Mouse (Mus musculus): Measurements from ENCODE around the gene Ugt1a7c.
"Not testable (repeated sequence)": the region's sequence is repeated elsewhere in the genome, so short reads cannot be mapped to it uniquely, and the experiment has no call there.

The Ugt1a7c gene

DNA sequence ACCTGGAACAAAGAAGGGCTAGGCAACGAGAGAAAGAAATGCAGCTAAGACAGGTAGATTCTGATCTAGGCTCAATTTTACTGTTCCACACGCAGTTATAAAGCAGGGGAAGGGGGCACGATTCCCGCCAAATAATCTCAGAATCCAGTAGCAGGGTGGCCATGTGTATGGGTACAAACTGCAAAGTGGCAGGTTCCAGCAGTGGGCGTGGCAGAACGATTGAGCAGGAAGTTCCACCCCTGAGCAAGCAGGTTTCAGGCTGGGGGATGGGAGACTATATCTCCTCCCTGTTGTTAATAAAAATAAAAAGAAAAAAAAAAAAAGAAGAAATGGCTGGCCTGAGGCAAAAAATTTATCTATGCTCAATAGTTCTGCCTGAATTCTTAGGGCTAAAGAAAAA is 17.9 kb downstream of the Ugt1a7c start:
- not testable (repeated sequence) for DNase-seq (ENCODE audit: low read depth, low spot score)

- not testable (repeated sequence) for DNase-seq (ENCODE audit: low read depth, low spot score)
Observed at GRCm38 (mm10) chr1:88120550-88120949, 25.7 kb downstream of the Ugt1a7c start.

DNA sequence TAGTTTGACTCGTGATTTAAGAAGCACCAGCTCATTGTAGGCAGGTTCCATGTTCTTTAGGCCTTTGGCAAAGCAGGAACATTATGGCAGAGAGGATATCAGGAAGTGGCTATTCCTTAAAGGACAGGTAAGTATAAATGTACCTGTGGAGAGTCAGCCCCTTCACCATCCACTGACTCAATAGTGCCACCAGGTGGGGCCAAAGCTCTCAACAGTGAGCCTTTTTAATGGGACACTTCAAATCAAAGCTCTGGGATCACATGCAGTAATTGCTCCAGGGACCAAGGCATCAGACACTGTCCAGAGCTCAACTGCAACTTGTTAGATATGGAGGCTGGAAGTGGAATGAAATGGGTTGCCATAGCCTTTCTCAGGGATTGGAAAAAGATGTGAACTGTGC is 26.7 kb downstream of the Ugt1a7c start:
- not testable (repeated sequence) for DNase-seq (ENCODE audit: low read depth, low spot score)

DNA sequence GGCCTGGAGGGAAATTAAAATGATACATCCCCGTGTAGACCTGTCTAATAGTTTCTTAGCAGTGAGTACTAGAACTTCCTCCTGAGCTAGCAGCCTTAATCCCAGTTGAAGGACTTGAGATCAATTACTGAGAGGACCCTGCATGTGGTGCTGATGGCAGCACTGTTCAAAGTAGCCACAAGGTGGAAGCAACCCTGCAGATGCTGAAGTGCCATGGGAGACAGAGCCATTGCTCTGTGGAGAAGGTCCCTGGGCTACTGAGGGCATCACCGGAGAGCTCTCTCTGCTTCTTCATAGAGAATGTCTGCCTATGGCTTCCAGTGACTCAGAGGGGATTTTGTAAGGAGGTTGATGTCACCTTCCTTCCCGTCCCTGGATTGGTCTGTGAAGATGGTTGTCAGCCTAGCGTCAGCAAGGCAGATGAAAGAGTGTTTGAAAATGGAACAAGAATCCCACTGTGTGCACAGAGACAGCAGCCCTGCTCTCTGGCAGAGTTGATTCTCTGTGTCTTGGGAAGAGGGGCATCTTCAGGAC is 31.0 kb downstream of the Ugt1a7c start:
- DNase-seq (ENCODE audit: low read depth, low spot score): not testable (repeated sequence)

GRCm38 (mm10) chr1:88129091-88129490 is 34.2 kb downstream of the Ugt1a7c start:
- not testable (repeated sequence) for DNase-seq (ENCODE audit: low read depth, low spot score)

DNA sequence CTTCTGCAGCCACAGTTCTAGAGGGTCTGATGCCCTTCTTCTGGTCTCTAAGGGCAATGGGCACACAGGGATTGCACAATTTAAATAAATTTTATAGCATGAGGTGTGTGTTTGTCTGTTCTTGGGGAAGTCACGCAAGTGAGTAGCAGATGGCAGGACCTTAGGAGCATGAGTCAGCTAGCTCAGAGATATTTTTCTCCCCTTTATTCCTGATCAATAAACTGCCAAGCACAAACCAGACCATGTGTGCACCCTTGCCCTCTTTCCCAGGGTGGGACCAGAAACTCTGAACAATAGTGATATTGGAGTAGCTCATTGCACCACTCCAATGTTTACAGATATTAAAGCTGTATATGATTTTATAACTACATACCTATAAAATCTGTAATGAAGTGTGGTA is 35.4 kb downstream of the Ugt1a7c start:
- not testable (repeated sequence) for DNase-seq (ENCODE audit: low read depth, low spot score)

DNA sequence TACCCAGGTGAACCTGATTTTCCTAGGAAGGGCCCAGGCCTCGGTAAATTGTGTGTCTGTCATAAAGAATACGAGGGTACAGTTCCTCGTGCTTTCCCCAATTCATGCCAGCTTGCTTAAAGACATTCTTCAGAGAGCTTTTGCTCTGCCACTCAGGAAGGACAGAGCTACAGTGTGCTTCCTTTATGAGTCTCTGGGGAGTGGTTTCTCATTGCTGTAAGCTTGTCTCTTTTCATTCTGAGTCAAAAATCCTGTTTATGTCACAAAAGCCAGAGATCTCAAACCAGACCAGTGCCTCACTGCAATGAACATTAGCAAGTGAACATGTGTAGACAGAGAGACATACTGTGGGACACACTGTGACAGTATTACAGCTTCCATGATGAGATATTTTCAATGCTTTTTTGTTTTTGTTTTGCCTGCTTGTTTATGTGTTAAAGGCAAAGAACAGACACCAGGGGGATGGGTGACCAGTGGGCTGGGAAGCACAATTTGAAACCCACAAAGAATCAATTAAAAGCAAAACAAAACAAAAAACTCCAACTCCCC is 39.1 kb downstream of the Ugt1a7c start:
- DNase-seq (ENCODE audit: low read depth, low spot score): no peak

- DNase-seq (ENCODE audit: low read depth, low spot score): not testable (repeated sequence)
Observed at GRCm38 (mm10) chr1:88134457-88135011, 39.7 kb downstream of the Ugt1a7c start, which contains the start of gene Ugt1a6a. TSS of gene Ugt1a6a (plus strand) at chr1:88134809.

- not testable (repeated sequence) for DNase-seq (ENCODE audit: low read depth, low spot score)
Observed at GRCm38 (mm10) chr1:88135229-88135904, 40.5 kb downstream of the Ugt1a7c start.

GRCm38 (mm10) chr1:88136646-88137045 is 41.8 kb downstream of the Ugt1a7c start:
- DNase-seq (ENCODE audit: low read depth, low spot score): no peak

DNA sequence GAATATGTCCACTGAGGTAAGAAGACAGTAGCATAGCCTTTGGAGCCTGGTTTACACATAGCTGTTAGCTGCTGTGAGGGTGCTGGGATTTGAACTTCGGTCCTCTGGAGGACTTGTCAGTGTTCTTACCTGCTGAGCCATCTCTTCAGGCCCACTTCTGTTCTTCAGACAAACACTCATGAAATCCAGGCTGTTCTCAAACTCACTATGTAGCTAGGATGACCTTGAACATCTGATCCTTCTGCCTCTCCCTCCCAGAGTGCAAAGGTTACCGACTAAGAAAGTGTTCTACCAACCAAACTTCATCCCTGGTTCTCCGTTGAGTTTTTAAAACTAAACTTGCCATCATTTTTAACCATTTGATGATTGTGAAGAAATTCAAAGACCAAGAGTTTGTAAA is 42.4 kb downstream of the Ugt1a7c start:
- DNase-seq (ENCODE audit: low read depth, low spot score): no peak

DNA sequence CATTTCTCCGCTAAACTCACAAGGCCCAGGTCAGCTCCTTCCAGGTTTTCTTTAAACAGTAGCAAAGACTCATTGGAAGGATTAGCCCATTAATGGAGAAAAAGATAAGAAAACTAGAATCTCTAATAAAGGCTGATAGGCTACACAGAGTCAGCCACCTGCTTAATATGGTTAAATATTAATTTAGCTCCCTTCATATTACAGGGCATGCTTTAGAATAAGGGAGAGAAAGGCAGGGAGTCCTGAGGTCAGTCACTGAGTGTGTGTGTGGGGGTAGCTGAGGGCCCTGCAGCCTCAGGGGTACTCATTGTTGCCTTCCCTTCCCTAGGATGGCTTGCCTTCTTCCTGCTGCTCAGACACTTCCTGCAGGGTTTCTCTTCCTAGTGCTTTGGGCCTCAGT is 43.3 kb downstream of the Ugt1a7c start:
- no peak for DNase-seq (ENCODE audit: low read depth, low spot score)

DNA sequence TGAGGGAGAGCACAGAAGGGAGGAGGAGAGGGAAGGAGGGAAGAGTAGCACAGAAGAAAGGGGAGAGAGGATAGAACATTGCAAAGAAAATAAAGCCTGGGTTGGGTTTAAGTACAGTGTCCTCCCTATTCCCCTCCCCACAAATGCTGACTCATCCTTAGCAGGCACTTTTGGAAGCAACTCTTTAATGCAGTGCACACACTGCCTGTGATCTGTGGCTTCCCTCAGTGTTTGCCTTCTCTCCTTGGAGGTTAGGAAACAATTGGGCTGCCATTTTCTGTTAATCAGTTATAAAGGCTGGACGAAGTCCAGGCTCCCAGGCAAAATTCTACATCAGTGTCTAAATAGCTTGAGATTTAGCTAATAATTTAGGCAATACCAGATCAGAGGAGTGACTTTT is 45.6 kb downstream of the Ugt1a7c start:
- DNase-seq (ENCODE audit: low read depth, low spot score): not testable (repeated sequence)

DNA sequence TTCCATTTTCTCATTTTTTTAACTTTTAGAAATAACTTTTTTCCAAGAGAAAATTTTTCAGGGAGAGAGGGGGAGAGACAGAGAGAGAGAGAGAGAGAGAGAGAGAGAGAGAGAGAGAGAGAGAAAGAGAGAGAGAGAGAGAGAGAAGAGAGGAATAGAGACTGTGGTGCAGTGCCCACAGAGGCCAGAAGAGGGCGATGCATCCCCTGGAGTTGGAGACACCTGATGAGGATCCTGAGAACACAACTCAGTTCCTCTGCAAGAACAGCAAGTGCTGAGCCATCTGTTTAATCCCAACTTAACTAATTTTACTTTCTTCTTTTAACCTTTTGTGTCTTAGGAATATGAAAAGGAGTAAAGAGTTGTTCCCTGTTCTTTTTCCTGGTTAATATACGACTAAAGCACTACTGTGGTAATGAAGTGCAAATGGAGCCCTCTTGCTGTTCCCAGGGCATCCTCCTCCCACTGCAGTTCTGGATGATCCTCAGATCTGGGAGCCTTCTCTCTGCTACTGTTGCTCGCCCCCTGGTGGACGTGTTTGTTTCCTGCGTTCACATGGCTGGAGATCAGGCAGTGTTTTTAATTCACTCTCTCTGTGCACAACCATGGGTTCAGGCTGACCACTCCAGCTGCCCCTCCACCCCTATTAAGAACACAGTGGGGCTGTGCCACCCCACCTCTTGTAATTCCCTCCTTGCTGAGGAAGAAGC is 49.3 kb downstream of the Ugt1a7c start:
- peak; percentile 11 for DNase-seq (ENCODE audit: low read depth, low spot score)

DNA sequence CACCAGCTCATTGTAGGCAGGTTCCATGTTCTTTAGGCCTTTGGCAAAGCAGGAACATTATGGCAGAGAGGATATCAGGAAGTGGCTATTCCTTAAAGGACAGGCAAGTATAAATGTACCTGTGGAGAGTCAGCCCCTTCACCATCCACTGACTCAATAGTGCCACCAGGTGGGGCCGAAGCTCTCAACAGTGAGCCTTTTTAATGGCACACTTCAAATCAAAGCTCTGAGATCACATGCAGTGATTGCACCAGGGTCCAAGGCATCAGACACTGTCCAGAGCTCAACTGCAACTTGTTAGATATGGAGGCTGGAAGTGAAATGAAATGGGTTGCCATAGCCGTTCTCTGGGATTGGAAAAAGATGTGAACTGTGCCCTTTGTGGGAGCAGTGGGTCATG is 50.4 kb downstream of the Ugt1a7c start:
- not testable (repeated sequence) for DNase-seq (ENCODE audit: low read depth, low spot score)

- not testable (repeated sequence) for DNase-seq (ENCODE audit: low read depth, low spot score)
Observed at GRCm38 (mm10) chr1:88150133-88150532, 55.3 kb downstream of the Ugt1a7c start.

GRCm38 (mm10) chr1:88158430-88158829 is 63.6 kb downstream of the Ugt1a7c start:
- no peak for DNase-seq (ENCODE audit: low read depth, low spot score)

GRCm38 (mm10) chr1:88165711-88166110 is 70.8 kb downstream of the Ugt1a7c start, which contains the start of gene Ugt1a5:
TSS of gene Ugt1a5 (plus strand) at chr1:88166012.
- DNase-seq (ENCODE audit: low read depth, low spot score): no peak

- not testable (repeated sequence) for DNase-seq (ENCODE audit: low read depth, low spot score)
Observed at GRCm38 (mm10) chr1:88172190-88172589, 77.3 kb downstream of the Ugt1a7c start.

DNA sequence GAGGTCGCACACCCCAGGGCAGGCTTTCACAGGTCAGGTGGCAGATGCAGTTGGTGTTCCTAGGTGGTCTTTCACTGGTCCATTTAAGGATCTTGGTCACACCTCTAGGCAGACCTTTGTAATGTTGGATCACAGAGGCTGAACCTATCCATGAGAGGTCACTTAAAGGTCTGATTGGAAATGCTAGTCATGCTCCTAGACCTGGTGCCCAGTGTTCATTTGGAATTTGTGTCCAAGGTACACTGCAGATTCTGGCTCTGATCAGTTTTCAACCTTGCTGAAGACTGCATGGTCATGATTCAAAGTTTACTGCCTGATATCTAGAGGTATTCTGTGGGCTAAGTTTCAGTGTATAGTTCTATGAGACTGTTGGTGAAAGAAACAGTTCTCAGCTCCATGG is 84.8 kb downstream of the Ugt1a7c start:
- no peak for DNase-seq (ENCODE audit: low read depth, low spot score)

GRCm38 (mm10) chr1:88186325-88186935 is 91.6 kb downstream of the Ugt1a7c start:
- DNase-seq (ENCODE audit: low read depth, low spot score): no peak

DNA sequence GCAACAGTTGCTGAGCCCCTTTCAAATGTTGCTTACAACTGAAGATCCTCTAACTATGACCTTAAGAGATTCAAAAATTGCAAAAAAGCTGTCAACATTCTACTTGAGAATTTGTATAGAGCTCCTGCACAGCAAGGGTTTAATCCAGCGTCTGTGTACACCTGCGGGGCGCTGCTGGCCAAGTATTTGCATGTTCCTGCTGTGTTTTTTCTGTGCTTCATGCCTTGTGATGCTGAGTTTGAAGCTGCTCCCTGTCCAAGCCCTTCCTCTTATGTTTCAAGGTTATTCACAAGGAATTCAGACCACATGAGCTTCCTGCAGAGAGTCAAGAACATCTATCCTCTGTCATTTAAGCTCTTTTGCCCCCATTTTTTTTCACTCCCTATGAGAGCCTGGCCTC is 97.3 kb downstream of the Ugt1a7c start:
- DNase-seq (ENCODE audit: low read depth, low spot score): no peak

All from c-Kit-negative CD71-positive TER-119-positive erythroid progenitor cells, embryonic 14.5 days (primary cell).